Mouse (Mus musculus) E14TG2a.4 (cell line): Measurements from ENCODE around the gene Ccdc61.

ENCODE experiments used
- CTCF ChIP-seq: conservative IDR thresholded peaks from 2 replicates; pipeline ENCODE4 v1.5.1; 2014; ENCODE audit warnings: low read length
- NANOG ChIP-seq: IDR thresholded peaks from 2 replicates; pipeline ENCODE4 v1.6.1; 2014; ENCODE audit warnings: borderline replicate concordance, low read length, mixed read lengths
- POU5F1 ChIP-seq: IDR thresholded peaks from 2 replicates; pipeline ENCODE4 v1.6.1; 2014; ENCODE audit warnings: low read length, borderline replicate concordance

DNA sequence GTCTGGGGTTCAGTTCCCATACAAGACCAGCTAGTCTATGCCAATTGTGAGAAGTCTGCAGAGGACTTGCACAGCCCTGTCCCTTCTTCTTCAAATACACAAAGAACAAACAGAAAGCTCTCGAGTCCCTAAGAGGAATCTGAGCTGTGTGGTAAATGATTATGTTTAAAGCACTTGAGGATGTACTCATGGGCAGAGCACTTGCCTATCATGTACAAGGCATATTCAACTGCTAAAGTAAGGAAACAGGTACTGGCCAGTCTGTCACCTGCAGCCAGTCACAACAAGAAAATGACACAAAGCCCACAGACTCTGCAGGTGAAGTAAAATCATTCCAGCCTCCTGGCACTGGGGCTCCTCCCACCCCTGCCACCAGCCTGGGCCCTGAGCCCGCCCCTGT, 9.7 kb downstream of the Ccdc61 start:
- TF ChIP-seq CTCF (no peak), POU5F1 (no peak), NANOG (no peak)
